Mouse (Mus musculus): Measurements from ENCODE around the gene Mapkap1. TPM values are rescaled to one million over a fixed set of nuclear protein-coding genes. Genes with fewer than 3 reads are reported as not detected.
A peak's percentile ranks its signal among the peaks of the same experiment; 100 is the strongest.

The Mapkap1 gene
- 90.7 and 91.1 TPM in 2 replicates for polyA plus RNA-seq (2014; fragmentation: Nextera tagmentation; extraction: Ambion mirVana)

DNA sequence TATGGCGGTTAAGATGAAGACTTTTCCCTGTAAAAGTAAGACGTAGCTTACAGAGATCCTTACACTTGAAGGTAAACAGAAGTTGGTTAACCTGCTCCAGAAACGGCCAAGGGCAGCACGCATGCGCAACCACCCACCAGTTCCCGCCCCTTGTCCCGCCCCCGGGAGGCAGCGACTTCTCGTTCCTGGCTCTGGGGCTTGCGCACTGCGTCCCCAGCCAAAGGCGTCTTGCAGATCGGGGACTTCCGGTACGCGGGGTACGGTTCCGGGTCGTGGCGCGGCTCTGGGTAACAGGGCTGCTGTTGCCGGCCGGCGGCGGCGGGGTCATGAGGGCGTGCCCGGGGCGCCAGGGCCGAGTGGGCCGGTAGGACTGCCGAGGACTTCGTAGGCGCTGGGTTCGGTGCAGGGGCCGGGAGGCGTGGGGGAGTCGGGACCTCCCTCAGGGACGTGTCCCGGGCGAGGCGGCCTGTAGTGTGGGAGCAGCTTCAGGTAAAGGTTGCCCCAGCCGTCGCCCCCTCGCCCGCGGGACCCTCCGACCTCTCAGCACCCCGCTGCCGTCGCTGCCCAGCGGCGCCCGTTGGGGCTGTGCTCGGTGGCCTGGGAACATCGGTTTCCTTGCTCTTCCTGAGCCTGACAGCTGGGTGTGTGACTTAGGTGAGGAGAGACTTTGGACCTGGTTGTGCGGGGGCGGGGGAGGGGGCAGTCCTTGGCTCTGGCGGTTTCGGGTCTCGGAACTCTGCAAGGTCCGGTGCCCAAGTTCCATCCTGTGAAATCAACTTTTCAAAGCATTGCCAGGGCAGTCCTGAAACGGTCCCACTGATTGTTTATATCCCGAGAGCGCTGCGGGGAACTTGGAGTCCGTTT lies at the start of gene Mapkap1:
TSS of gene Mapkap1 (plus strand) at position 171 of the 864 bp plus-strand sequence.
- peaks cover 5% of the 10 kb centered on the region for H3K4me1 ChIP-seq (ENCODE audit: control insufficient read depth, insufficient read depth, low read length)
- H3K4me3 ChIP-seq (ENCODE audit: low read depth, low read length): peak within 1 kb of the TSS; percentile 85
- H3K4me2 ChIP-seq (replicated peaks; ENCODE audit: low read depth, low read length): peak within 1 kb of the TSS; percentile 69
- peak; percentile 98 for ATAC-seq (ENCODE audit: insufficient number of reproducible peaks, insufficient read depth, low FRiP score, low read depth)
- under 1% methylated on average over 65 of the region's 68 CpGs for WGBS
- peak within 1 kb of the TSS; percentile 36; the same call in 1 of the 2 replicates for H3K27ac ChIP-seq (ENCODE audit: low read length)
- H3K9me3 ChIP-seq (ENCODE audit: control insufficient read depth, low read depth, low read length): no peaks in the 10 kb centered on the region
- H3K9ac ChIP-seq (replicated peaks; ENCODE audit: low read depth, low read length): peak within 1 kb of the TSS; percentile 83
- H3K27me3 ChIP-seq (ENCODE audit: control insufficient read depth, insufficient read depth, low read length): no peaks in the 10 kb centered on the region
- no peaks in the 10 kb centered on the region for H3K36me3 ChIP-seq (ENCODE audit: control insufficient read depth, insufficient read depth, low read length)

DNA sequence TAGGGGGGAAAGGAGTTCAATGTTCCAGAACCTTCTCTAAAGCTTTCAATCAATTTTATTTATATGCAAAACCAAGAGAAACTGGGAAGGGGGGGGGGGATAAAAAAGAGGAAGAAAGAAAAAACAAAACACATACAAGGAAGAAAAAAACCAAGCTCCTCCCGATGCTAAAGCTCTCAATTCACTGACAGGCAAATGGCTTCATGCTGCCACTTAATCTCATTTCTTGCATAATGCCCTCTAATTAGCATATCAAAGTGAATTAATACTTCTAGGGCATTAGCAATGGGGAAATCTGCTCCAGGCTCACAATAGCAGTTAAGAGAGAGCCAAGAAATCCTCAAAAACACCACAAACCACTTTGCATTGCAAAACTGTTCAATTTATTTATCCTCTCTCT lies 42.9 kb upstream of the Mapkap1 start:
- H3K36me3 ChIP-seq (ENCODE audit: control insufficient read depth, insufficient read depth, low read length): no peaks in the 10 kb centered on the region
- no peaks in the 10 kb centered on the region for H3K9me3 ChIP-seq (ENCODE audit: control insufficient read depth, low read depth, low read length)
- H3K4me3 ChIP-seq (ENCODE audit: low read depth, low read length): no peak overlapping the region
- no peak overlapping the region for H3K9ac ChIP-seq (replicated peaks; ENCODE audit: low read depth, low read length)
- peaks cover 17% of the 10 kb centered on the region; the same call in 1 of the 2 replicates for H3K4me1 ChIP-seq (ENCODE audit: control insufficient read depth, insufficient read depth, low read length)
- no peaks in the 10 kb centered on the region for H3K27me3 ChIP-seq (ENCODE audit: control insufficient read depth, insufficient read depth, low read length)
- WGBS: 26% methylated on average over 1 of the region's 1 CpGs
- ATAC-seq (ENCODE audit: insufficient number of reproducible peaks, insufficient read depth, low FRiP score, low read depth): no peak
- H3K4me2 ChIP-seq (replicated peaks; ENCODE audit: low read depth, low read length): no peak overlapping the region
- H3K27ac ChIP-seq (ENCODE audit: low read length): no peak overlapping the region

DNA sequence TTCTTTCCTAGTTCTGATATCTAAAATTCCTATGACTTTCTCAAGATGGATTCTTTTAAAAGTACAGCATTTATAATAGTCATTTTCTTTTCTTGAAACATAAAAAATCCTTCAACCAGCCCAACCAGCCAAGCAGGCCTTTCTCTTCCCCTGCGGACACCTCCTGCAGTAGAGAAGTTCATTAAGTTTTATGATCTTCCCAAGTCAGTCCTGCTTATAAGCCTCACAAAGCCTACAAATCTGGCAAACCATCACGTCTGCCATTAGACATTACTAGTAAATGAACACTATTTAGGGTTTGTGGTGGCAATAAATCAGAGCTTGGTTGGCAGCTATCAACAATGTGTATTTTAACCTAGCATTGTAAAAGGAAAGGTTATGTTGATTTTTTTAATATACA lies 39.5 kb upstream of the Mapkap1 start:
- Histone ChIP-seq H3K4me3 (ENCODE audit: low read depth, low read length) (no peak overlapping the region), H3K27ac (ENCODE audit: low read length) (no peak overlapping the region), H3K9ac (replicated peaks; ENCODE audit: low read depth, low read length) (no peak overlapping the region), H3K4me2 (replicated peaks; ENCODE audit: low read depth, low read length) (no peak overlapping the region), H3K4me1 (ENCODE audit: control insufficient read depth, insufficient read depth, low read length) (peaks cover 14% of the 10 kb centered on the region), H3K36me3 (ENCODE audit: control insufficient read depth, insufficient read depth, low read length) (no peaks in the 10 kb centered on the region), H3K27me3 (ENCODE audit: control insufficient read depth, insufficient read depth, low read length) (no peaks in the 10 kb centered on the region), H3K9me3 (ENCODE audit: control insufficient read depth, low read depth, low read length) (no peaks in the 10 kb centered on the region)
- no peak for ATAC-seq (ENCODE audit: insufficient number of reproducible peaks, insufficient read depth, low FRiP score, low read depth)
- 59% methylated on average over 2 of the region's 2 CpGs for WGBS

DNA sequence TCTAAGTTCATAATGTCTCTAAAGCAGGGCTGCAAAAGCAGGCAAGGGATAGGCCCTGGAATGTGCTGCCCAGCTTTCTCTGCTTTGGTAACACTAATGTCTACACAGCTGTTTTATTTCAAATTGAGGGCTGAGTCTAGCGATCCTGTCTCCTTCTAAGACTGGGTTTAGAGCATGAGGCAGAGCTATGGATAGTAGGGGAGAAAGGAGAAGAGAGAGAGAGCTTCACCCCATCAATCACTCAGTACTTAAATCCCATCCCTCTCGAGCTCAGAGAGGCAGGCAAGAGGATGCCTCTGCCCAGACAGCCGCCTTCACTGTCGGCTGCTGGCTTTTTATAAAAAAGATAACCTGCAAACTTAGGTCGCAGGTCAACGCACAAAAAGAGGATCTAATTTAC lies 38.2 kb upstream of the Mapkap1 start:
- H3K9ac ChIP-seq (replicated peaks; ENCODE audit: low read depth, low read length): no peak overlapping the region

DNA sequence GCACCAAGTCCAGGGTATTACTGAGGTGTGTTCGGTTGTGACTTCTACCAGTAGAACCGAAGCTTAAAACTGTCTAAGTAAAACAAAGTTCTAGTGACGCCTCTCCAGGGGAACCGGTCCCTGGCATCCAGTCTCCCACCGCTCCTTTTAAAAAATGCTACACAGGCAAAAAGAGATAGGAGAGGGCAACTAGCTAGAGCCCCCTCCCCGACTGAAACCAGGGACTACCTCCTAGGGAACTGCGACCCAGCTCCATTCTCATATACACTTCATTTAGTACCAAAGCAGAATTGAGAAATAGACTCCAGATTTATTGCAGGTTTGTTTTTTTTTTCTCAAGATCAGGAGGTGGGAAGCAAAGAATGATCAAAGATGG lies 36.2 kb upstream of the Mapkap1 start:
- peaks cover 17% of the 10 kb centered on the region for H3K4me1 ChIP-seq (ENCODE audit: control insufficient read depth, insufficient read depth, low read length)
- peak overlapping the region; percentile 86 for H3K4me3 ChIP-seq (ENCODE audit: low read depth, low read length)
- WGBS: 7% methylated on average over 7 of the region's 7 CpGs
- peak overlapping the region; percentile 97; the same call in 1 of the 2 replicates for H3K27ac ChIP-seq (ENCODE audit: low read length)
- no peak for ATAC-seq (ENCODE audit: insufficient number of reproducible peaks, insufficient read depth, low FRiP score, low read depth)
- peak overlapping the region; percentile 85 for H3K4me2 ChIP-seq (replicated peaks; ENCODE audit: low read depth, low read length)
- no peaks in the 10 kb centered on the region for H3K36me3 ChIP-seq (ENCODE audit: control insufficient read depth, insufficient read depth, low read length)
- peak overlapping the region; percentile 80 for H3K9ac ChIP-seq (replicated peaks; ENCODE audit: low read depth, low read length)
- H3K27me3 ChIP-seq (ENCODE audit: control insufficient read depth, insufficient read depth, low read length): no peaks in the 10 kb centered on the region
- no peaks in the 10 kb centered on the region for H3K9me3 ChIP-seq (ENCODE audit: control insufficient read depth, low read depth, low read length)

More for the DNA sequence above, 38.2 kb upstream of the Mapkap1 start:
- Histone ChIP-seq H3K27me3 (ENCODE audit: control insufficient read depth, insufficient read depth, low read length) (no peaks in the 10 kb centered on the region), H3K9me3 (ENCODE audit: control insufficient read depth, low read depth, low read length) (no peaks in the 10 kb centered on the region), H3K4me1 (ENCODE audit: control insufficient read depth, insufficient read depth, low read length) (peaks cover 16% of the 10 kb centered on the region), H3K27ac (ENCODE audit: low read length) (no peak overlapping the region), H3K4me2 (replicated peaks; ENCODE audit: low read depth, low read length) (peak overlapping the region; percentile 34), H3K4me3 (ENCODE audit: low read depth, low read length) (no peak overlapping the region; the same call in 1 of the 2 replicates), H3K36me3 (ENCODE audit: control insufficient read depth, insufficient read depth, low read length) (no peaks in the 10 kb centered on the region)
- WGBS: 14% methylated on average over 6 of the region's 6 CpGs
- no peak for ATAC-seq (ENCODE audit: insufficient number of reproducible peaks, insufficient read depth, low FRiP score, low read depth)

DNA sequence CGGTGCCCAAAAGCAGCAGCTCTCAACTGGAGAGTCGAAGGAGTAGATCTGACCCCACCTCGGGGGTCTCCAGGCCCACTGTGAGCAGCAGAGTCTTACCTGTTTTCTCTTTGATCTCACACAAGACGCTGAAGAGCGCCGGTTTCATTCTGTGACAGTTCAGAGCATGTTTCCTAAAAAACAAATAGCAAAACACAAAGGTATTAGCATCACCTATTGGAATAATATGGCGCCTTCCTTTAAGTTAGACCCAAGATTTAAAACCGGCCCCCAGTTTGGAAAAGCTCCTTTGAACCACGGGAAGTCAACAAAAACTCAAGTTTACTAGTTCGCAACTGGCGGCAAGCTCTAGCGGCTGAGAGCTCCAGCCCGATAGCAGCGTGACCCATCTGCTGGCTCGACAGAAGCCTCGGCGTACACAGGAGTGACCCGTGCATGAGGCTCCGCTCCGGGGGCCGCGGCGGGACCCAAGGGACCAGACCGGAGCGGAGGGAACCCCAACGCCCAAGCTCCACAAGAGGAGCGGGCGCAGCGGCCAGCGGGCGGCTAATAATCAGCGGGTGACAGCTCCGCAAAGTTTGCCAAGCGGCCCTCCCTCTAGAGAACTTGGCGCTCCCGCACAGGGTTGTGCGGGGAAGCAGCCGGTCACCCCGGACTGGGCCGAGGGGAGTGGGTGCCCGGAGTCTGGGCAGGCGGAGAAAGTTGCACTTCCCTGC lies 35.7 kb upstream of the Mapkap1 start:
- H3K9ac ChIP-seq (replicated peaks; ENCODE audit: low read depth, low read length): peak overlapping the region; percentile 80
- no peaks in the 10 kb centered on the region for H3K27me3 ChIP-seq (ENCODE audit: control insufficient read depth, insufficient read depth, low read length)
- no peaks in the 10 kb centered on the region for H3K36me3 ChIP-seq (ENCODE audit: control insufficient read depth, insufficient read depth, low read length)
- H3K4me1 ChIP-seq (ENCODE audit: control insufficient read depth, insufficient read depth, low read length): peaks cover 17% of the 10 kb centered on the region
- peak overlapping the region; percentile 97 for H3K27ac ChIP-seq (ENCODE audit: low read length)
- peak overlapping the region; percentile 85 for H3K4me2 ChIP-seq (replicated peaks; ENCODE audit: low read depth, low read length)
- under 1% methylated on average over 42 of the region's 42 CpGs for WGBS
- peak overlapping the region; percentile 86 for H3K4me3 ChIP-seq (ENCODE audit: low read depth, low read length)
- ATAC-seq (ENCODE audit: insufficient number of reproducible peaks, insufficient read depth, low FRiP score, low read depth): no peak
- H3K9me3 ChIP-seq (ENCODE audit: control insufficient read depth, low read depth, low read length): no peaks in the 10 kb centered on the region

DNA sequence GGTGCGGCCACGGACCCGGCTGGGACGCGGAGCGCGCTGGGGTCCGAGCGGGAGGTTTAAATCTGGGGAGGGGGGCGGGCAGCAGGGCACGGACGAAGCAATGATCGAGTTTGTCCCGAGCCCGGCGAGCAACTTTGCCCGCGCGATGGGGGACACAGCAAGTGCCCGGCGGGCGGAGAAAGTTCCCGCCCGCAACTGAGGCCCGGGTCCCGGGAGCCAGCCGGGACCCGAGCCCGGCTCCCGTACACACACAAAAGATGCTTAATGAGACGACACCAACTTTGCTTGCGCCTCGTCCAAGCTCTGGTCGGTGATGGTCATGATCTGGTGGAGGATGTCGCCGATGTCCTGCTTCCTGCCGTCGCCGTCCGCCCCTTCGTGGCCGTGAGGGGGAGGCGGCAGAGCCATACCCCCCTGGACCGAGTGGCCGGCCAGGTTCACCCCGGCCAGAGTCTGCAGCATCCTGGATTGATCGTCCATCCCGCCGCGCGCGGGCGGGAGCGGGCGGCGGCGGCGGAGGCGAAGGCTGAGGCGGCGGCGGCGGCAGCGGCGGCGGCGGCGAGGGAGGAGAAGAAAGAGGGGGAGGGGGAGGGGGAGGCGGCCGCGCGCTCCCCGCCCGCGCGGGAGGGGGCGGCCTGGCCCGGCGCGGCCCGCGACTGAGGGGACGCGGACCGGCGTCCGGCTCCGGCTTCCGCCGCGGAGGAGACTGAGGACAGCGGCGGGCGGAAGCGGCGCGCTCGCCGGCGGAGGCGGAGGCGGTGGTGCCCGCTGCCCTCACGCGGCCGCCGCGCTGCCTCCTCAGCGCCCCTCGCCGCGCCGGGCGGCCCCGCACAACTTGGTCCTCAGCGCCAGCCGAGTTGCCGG lies 34.9 kb upstream of the Mapkap1 start:
- H3K9ac ChIP-seq (replicated peaks; ENCODE audit: low read depth, low read length): peak overlapping the region; percentile 80
- H3K27me3 ChIP-seq (ENCODE audit: control insufficient read depth, insufficient read depth, low read length): no peaks in the 10 kb centered on the region
- H3K9me3 ChIP-seq (ENCODE audit: control insufficient read depth, low read depth, low read length): no peaks in the 10 kb centered on the region
- WGBS: under 1% methylated on average over 63 of the region's 118 CpGs
- ATAC-seq (ENCODE audit: insufficient number of reproducible peaks, insufficient read depth, low FRiP score, low read depth): peak; percentile 4; the same call in 1 of the 2 replicates
- H3K27ac ChIP-seq (ENCODE audit: low read length): peak overlapping the region; percentile 97
- peak overlapping the region; percentile 86 for H3K4me3 ChIP-seq (ENCODE audit: low read depth, low read length)
- peaks cover 17% of the 10 kb centered on the region for H3K4me1 ChIP-seq (ENCODE audit: control insufficient read depth, insufficient read depth, low read length)
- peak overlapping the region; percentile 85 for H3K4me2 ChIP-seq (replicated peaks; ENCODE audit: low read depth, low read length)
- H3K36me3 ChIP-seq (ENCODE audit: control insufficient read depth, insufficient read depth, low read length): no peaks in the 10 kb centered on the region
